Mouse (Mus musculus) monocyte, adult 5-6 weeks (primary cell): ENCODE results near the gene Cdv3. TPM values are rescaled to one million over a fixed set of nuclear protein-coding genes. Genes with fewer than 3 reads are reported as not detected.
A peak's percentile ranks its signal among the peaks of the same experiment; 100 is the strongest.

Source experiments
- ATAC-seq: fragments of 153-309, 156-312 bp; replicated peaks from 2 replicates; pipeline ENCODE4 v1.8.0; 2017; ENCODE audit warnings: mild to moderate bottlenecking; ENCODE audit not compliant: low TSS enrichment, insufficient number of reproducible peaks, severe bottlenecking, poor library complexity, low FRiP score
- total RNA-seq: library from RNA; stranded (forward); fragments of 200-1000, 200-491, 200-594 nt; gene quantifications from 3 replicates; pipeline ENCODE4 v1.2.3, GENCODE M21; 2017

Cdv3 gene
- total RNA-seq, 1 experiment from 2014 or later, result 159 TPM

- ATAC-seq, result no peak
Observed at GRCm38 (mm10) chr9:103309832-103310231, 55.8 kb downstream of the Cdv3 start.

- ATAC-seq, result 0 out of 2 replicates have a peak, but pooled peaks have one; percentile 14
Observed at GRCm38 (mm10) chr9:103305332-103306041, 60.2 kb downstream of the Cdv3 start.

- peak; percentile 97 for ATAC-seq
Observed at GRCm38 (mm10) chr9:103304927-103305326, 60.7 kb downstream of the Cdv3 start, which contains the start of the genes 1300017J02Rik and Topbp1. 1300017J02Rik (minus strand) TSS chr9:103305082. Topbp1 (plus strand) TSS chr9:103305215.

Other genes starting within 250 kb of the Cdv3 start
- 14.5 to 18.0 TPM (median 14.6 TPM) in 3 replicates for gene Srprb, start 163.7 kb downstream of the Cdv3 start, total RNA-seq
- not detected in 3 replicates for gene Gm20425, start 135.5 kb downstream of the Cdv3 start, total RNA-seq
- 160 to 219 TPM (median 198 TPM) in 3 replicates for gene Trf, start 135.4 kb downstream of the Cdv3 start, total RNA-seq
- 3.5 TPM in 1 of 3 replicates, not detected in the others for gene 1300017J02Rik, start 60.8 kb downstream of the Cdv3 start, total RNA-seq
- 71.1 to 109 TPM (median 75.5 TPM) in 3 replicates for gene Topbp1, start 60.6 kb downstream of the Cdv3 start, total RNA-seq
- 3.0 TPM in 2 of 3 replicates, not detected in the other for gene Bfsp2, start 114.6 kb upstream of the Cdv3 start, total RNA-seq